Mouse (Mus musculus): ENCODE measurements around the gene Stpg3.
"Not testable (repeated sequence)": the region's sequence is repeated elsewhere in the genome, so short reads cannot be mapped to it uniquely, and the experiment has no call there.

The Stpg3 gene

DNA sequence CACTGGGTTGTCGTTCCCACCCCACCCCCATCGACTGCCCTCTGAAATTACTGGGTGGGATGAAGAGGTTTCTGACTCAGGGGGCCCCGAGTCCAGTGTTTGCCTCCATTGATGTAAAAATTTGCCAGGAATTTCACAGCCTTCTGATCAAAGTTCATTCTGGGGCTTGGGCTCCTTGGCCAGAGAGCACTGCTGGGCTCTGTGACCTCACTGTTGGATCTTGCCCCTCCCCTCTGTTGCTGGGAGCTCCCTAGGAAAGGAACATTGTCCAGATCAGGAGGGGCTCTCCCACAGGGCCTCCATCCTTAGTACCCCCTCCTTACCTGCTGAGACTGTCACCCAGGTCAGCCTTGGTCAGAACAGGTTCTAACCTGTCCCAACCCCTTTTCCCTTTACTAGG, at the start of gene Stpg3:
TSS of gene Stpg3 (minus strand) at position 194 of the 400 bp plus-strand sequence.
- DNase-seq (ENCODE audit: low read depth): no peak

DNA sequence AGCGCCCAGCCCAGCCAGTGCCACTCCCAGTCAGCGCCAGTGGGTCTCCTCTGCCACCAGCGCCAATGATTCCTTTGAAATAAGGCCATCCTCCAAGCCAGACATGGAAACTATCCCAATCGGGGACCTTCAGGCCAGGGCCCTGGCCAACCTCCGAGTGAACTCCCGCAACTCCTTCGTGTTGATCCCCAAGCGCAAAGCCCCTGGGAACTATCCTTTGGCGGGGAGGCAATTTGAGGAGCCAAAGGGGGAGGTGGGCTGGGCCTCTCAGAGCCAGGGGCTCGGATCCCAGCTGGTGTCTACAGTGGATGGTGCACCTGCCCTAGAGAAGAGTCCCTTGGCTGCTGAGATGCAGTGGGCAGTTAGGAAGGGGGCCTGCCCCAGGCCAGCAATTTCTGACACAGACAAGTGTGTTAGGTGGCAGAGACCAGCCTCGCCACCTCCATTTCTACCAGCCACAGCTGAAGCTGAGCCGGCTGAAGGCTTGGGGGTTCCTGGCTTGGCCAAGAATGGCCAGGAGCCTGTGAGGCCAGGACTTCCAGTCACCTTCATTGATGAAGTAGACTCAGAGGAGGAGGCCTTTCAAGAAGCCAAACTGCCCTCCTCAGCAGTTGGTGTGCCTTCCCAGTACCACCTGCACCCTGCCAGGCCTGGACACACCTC, 49.3 kb upstream of the Stpg3 start:
- DNase-seq (ENCODE audit: low read depth): no peak

DNA sequence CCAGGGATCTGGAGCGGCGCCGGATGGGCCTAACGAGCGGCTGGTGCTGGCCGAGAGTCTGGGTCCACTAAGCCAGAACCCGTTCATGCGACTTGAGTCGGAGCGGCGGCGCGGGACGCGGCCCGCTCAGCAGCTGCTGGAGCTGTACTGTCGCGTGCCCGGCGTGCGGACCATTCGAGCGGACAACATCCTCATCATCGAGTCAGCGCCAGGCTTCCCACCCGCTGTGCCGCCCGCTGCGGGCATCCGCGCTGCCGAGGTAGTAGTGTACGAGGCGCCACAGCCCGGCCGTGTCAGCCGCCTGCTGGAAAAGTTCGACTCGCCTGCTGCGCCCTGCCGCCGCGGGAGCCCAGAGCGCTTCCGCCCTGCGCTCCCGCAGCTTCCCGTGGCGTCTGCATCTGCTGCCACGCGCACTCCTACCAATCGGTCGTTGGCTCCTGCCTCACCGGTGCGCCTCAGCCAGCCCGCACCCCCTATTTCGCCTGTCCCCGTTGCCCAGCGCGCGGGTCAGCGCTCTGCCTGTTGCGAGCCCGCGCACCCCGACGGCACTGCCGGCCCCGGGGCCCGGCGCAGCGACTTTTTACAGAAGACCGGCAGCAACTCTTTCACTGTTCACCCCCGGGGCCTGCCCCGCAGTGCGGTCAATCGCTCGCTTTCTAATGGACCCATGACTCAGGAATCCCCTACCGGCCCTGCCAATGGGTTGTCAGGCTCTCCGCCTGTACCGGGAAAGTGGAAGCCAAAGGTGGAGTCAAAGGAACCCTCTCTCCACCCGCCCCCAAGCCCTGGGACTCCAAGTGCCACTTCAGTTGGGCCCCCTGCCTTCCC, 48.6 kb upstream of the Stpg3 start:
- peak; percentile 81 for DNase-seq (ENCODE audit: low read depth)

DNA sequence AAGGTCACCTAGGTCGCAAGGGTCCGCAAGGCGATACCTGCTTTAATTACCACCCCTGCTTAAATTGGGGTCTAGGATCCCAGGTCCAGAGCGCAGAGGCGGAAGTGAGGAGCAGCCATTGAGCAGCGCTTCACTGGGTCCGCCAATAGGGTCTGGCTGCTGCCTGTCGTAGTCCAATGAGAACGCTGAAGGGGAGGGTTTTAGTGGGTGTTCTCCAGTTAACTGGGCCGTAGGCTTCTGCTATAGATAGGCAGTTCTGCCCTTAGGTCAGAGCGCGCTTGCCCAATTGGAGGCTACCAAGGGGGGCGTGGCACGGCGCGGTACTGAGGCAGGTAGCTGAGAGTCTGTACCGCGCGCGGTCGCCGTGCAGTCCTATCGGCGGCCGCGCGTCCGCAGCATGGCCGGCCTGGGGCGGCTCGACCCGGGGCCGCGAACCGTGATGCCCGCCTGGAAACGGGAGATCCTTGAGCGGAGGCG, 47.9 kb upstream of the Stpg3 start, which contains the start of gene Tprn:
TSS of gene Tprn (plus strand) at position 328 of the 477 bp plus-strand sequence.
- peak; percentile 95 for DNase-seq (ENCODE audit: low read depth)

DNA sequence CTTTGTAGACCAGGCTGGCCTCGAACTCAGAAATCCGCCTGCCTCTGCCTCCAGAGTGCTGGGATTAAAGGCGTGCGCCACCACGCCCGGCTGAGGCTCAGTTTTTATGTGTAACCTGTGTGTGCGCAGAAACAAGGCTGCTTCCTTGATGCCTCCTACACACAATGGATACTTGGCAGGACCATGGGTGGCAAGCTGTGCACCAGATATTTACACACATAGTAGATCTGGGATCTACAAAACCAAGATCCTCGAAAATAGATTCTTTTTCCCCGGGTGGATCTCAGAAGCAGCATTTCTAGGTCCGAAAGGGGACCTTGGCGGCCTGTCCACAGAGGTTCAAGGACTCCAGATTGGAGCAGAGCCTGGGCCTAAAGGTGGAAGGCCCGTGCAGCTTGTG, 47.4 kb upstream of the Stpg3 start:
- no peak for DNase-seq (ENCODE audit: low read depth)

DNA sequence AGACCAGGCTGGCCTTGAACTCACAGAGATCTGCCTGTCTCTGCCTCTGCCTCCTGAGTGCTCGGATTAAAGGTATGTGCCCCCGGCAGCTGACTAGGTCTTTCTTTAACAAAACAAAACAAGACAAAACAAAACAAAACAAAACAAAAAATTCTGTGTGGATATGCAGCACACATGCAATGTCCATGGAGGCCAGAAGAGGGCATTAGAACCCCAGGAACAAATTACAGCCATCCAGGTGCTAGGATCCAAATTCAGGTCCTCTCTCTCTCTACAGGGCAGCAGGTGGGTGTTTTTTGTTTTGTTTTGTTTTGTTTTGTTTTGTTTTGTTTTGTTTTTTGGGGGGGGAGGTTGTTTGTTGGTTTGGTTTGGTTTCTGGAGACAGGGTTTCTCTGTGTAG, 44.5 kb upstream of the Stpg3 start:
- peak; percentile 68 for DNase-seq (ENCODE audit: low read depth)

DNA sequence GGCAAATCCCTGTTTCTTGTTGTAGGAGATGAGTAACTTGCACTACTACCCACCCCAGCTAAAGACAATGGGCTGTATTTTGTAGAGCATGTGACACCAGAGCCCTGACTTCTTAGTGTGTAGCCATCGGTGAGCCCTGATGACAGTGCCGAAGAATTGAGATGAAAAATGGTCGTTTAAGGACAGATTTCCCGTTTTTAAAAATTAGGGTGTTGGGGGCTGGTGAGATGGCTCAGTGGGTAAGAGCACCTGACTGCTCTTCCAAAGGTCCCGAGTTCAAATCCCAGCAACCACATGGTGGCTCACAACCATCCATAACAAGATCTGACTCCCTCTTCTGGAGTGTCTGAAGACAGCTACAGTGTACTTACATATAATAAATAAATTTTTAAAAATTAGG, 42.8 kb upstream of the Stpg3 start:
- DNase-seq (ENCODE audit: low read depth): not testable (repeated sequence)

DNA sequence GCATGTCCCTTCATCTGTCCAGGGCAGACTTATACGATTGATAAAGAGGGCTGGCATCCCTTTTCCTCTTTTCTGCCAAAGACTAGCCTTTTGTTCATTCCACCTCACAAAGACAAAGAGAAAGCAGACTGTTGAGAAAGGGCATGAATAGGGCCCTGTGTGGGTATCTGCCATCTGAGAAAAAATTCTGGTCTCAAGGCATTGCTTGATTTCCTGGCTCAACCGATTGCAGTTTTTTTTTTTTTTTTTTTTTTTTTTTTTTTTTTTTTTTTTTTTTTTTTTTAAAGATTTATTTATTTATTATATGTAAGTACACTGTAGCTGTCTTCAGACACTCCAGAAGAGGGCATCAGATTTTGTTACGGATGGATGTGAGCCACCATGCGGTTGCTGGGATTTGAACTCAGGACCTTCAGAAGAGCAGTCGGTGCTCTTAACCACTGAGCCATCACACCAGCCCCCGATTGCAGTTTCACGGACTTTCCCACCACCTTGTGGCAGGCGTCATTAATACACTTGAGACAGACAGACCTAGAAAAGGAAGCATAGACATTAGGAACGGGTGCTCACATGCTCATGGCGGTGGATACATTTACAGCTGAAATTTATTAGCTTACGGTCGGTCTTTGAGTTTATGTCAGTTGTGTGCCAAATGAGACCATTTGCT, 42.1 kb upstream of the Stpg3 start:
- peak; percentile 78 for DNase-seq (ENCODE audit: low read depth)

DNA sequence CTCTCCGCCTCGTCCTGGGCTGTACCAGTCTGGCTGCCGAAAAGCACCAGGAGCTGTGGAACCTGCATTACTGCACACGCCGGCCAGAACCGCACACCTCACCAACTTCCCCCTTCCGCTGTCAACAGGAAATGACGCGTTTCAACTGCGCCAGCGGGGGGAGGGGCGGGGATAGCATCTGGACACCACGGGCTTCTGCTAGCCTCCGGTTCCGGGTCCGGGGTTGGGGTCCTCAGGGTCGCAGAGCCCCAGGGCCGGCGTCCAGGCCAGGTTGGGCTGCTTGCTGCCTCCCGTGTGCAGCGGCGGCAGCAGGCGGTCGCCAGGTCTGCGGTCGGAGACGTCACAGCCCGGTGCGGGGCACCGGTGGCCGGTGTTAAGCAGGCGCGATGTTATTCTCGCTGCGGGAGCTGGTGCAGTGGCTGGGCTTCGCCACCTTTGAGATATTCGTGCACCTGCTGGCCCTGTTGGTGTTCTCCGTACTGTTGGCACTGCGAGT, 40.9 kb upstream of the Stpg3 start, which contains the start of gene Tmem203:
TSS of gene Tmem203 (plus strand) at position 156 of the 496 bp plus-strand sequence.
- peak; percentile 94 for DNase-seq (ENCODE audit: low read depth)

DNA sequence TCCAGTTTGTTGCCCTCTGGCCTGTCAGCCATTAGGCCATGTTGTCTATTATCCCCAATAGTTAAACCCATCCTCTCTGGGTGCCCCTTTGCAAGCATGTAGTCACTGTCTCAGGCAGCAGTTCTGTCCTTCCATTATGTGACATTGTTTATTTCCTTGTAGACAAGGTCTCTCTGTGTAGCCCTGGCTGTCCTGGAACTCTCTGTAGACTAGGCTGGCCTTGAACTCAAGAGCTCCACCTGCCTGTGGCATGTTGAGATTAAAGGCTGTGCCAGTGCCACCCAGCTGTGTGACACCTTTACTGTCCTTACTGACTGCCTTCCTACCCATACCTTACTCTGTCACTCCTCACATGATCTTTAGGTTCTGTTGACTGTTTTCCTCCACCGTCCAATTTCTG, 37.9 kb upstream of the Stpg3 start:
- DNase-seq (ENCODE audit: low read depth): peak; percentile 61

DNA sequence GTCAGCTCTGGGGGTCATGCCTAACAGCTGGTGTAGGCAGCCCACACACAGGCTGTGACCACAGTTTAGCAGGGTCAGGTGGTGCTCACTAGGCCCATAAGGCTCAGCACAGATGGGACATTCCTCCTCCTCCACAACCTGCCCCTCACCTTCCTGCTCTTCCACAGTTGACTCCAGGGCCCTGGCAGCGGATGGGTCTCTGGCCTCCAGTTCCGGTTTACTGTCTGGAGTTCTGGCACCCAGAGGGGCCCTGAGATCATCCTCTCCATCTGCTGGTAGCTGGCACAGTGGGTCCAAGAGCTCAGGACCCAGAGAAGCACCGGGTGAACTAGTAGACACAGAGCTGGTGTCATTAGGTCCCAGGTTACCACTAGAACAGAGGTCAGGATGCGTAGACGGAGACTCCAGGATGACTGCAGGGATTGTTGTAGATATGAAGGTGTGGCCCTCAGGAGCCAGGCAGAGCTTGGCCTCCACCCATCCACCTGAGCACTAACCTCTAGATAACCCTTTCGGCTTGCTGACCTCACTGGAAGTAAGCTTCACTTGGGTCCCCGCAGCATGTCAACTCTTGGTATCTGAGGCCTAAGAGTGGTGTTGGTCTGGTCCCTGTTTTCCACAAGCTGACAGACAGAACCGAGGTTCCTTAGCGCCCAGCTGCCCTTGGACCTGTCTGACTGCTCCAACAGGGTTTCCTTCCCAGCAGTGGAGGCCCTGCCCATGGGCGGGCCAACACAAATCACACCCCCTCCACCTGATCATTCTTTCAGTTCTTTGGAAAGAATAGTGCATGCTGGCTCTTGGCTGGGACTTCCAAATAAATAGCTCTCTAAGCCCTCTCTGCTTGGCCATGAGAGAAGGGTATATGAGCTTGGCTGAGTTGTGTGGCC, 32.0 kb upstream of the Stpg3 start, which contains the start of gene AL732309.1:
TSS of gene AL732309.1 (minus strand) at position 681 of the 890 bp plus-strand sequence.
- no peak for DNase-seq (ENCODE audit: low read depth)

DNA sequence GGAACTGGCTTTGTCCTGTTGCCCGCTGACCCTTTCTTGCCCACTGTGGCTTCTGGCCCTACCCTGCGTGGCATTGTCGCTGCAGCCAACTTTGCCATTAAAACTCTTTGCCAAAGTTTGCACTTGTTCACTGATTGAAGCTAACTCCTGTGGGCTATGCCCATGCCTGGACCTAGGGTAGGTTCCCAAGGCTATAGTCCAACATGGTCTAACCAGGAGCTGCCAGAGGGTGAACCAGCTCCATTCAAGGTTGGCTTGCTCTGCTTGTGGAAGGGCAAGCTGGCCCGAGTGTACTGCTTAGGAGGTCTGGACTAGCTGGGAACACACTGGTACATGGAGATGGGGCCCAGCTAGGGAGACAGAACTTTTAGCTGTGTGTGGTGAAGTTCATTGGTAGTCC, 29.7 kb upstream of the Stpg3 start:
- no peak for DNase-seq (ENCODE audit: low read depth)

DNA sequence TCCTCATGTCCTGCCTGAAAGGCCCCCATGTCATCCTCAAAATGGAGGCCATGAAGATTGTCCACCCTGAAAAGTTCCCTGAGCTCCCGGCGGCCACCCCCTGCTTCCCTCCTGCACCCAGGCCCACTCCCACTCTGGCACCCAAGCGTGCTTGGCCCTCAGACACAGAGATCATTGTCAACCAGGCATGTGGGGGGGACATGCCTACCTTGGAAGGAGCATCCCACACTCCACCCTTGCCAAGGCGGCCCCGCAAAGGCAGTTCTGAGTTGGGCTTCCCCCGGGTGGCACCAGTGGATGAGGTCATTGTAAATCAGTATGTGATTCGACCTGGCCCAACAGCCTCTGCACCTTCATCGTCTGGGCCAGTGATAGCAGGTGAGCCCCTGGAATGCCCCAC, 28.9 kb upstream of the Stpg3 start:
- no peak for DNase-seq (ENCODE audit: low read depth)

DNA sequence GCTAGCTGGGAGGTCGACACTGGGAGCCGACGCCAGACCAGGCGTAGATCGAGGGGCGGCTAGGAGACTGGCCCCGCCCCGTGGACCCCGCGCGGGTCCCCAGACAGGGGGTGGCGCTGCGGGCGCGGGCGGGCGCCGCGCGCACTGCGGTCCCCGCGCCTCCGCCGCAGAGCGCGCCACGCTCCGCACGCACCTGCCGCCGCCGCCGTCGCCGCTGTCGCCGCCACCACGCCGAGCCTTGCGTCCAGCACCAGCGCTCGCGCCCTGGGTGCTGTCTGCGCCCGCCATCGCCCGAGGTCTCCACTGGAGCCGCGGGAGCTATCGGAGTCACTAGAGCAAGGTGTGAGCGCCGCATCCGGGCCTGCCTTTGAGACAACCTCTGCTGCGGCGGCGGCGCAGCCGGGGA, 27.7 kb upstream of the Stpg3 start, which contains the start of the genes Rnf208 and Cysrt1:
TSS of gene Rnf208 (plus strand) at position 155 of the 406 bp plus-strand sequence.
TSS of gene Cysrt1 (minus strand) at position 352 of the 406 bp plus-strand sequence.
- DNase-seq (ENCODE audit: low read depth): peak; percentile 48

DNA sequence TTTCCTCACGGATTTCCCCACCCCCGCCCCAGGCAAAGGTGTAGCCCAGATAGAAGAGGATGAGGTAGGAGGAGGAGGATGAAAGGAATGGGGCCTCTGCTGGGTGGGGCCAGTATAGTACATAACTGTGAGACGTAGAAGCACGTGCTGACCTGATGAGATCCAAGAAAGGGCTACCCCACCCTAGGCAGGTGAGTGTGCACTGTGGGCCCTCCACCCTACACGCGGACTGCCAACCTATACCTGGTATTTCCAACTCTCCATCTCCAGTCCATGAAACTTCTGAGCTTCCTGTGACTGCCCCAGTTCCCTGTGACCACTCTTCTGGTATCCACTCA, 27.0 kb upstream of the Stpg3 start:
- peak; percentile 45 for DNase-seq (ENCODE audit: low read depth)

DNA sequence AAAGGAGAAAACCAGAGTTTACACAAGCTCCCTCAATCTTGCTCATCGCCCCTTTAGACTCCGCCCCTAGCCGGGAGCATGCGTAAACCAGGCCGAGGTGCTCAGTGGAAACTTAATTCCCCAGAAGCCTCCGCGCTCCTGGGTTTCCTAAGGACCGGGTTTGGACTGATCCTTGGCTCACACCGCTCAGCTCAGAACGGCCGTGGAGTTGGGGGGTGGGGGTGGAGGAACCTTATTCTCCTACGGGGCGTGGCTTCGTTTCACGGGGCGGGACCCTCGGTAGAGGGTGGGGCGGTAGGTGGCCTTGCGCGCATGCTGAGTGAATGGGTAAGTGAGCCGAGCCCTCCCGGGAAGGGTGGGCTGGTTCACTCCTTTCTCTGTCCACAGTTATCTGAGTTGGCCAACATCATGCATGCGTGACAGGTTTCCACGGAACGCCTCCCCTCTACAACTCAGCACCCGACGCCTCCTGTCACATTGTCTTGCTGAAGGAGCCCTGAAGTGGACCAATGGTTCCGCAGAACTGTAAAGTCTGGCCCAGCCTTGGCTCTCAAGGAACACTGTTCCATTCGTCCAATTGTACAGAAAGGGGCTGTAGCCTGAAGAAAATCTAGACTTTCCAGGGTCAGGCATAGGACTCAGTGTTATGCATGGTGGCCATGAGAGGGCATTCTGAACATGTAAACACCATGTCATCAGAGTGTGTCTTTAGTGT, 26.4 kb upstream of the Stpg3 start:
- peak; percentile 75 for DNase-seq (ENCODE audit: low read depth)

DNA sequence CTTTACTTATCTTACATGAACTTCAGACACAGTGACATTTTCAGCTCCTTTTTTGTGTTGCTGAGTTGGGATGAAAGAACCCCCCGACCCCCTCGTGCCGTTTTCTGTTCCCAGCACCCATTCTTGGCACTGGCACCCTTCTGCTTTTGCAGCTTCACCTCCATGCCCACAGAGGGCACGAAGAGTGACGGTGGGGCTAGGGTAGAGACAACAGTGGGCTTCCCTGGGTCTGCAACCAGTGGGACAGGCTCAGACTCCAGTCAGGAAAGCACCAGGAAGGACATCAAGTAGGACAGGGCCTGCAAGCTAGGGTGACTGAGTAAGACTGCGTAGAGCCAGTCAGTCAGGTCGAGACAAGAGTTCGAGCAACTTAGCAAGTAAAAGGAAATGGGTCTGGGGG, 25.9 kb upstream of the Stpg3 start:
- DNase-seq (ENCODE audit: low read depth): no peak

DNA sequence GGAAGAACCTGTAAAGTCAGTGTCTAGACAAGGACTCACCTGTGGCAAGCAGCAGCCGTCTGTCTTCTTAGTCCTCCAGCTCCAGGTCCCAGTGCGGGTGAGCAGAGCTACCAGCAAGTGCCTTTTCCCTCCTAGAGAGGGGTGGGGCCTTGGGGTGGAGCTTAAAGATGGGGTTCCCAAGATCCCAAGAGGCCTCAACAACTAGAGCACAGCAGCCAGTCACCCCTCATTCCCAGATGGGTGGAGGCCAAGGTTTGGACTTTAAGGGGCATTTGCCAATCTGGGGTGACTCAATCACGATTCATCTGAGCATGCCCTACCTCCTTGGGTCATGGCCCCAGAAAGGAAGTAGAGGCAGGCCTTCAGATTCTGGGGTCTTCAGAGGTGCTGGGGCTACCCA, 25.3 kb upstream of the Stpg3 start:
- no peak for DNase-seq (ENCODE audit: low read depth)

DNA sequence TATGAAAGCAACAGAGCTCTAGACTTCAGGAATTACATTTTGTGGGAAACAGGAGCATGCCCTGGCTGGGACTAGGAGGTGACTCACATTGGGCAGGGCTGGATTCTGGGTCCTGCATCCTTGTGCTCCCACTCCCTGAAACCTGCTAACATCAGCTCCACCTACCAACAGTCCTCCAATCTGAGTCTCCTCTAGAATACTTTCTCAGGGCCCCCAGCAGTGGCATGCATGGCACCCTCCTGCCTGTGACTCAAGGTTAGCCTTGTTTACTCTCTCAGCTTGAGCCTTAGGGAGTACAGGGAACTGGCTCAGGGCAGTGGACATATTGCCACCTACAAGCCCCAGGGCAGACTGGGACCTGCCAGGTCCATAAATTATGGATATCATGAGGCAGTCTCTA, 23.7 kb upstream of the Stpg3 start:
- no peak for DNase-seq (ENCODE audit: low read depth)

DNA sequence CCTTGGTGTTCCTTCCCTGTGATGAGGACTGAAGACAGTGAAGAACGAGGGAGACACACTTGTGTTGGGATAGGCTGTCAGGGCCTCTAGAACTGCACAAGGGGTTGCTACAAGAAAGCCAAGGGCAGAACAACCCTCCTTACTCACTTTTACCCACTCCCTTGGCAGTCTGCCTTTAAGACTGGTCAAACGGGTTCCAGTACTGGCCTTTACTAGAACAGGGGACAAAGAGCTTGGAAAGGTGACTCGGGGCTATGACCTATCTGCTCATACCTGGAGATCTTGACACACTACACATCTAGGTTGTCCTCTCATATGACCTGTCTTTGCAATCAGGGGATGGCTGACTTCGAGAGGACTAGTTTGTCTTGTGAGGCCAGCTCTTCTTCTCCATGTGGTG, 23.1 kb upstream of the Stpg3 start:
- no peak for DNase-seq (ENCODE audit: low read depth)

DNA sequence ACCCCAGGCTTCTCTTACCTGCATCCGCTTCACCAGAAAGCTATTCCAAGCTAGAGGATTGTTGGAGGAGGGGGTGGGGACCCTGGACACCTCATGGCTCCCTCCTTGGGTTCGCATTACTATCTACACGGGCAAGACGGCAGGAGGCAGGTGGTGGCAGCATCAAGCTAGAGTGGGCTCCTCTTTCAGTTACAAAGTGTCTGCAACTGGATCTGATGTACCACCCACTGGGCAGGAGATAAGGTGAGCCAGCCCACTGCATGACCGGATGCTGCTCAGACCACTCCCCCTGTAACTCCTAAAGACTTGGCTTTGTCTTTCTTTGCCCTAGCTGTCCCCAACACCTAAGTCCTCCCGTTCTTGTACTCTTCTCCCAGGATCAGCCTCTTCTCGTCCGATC, 22.2 kb upstream of the Stpg3 start, which contains the start of gene Rnf224:
TSS of gene Rnf224 (minus strand) at position 174 of the 400 bp plus-strand sequence.
- no peak for DNase-seq (ENCODE audit: low read depth)
